Mouse (Mus musculus): ENCODE results near the gene Ptprk. TPM values are rescaled to one million over a fixed set of nuclear protein-coding genes. Genes with fewer than 3 reads are reported as not detected.

The Ptprk gene
- polyA plus RNA-seq, 1 experiment from 2014 or later, result 7.1 TPM

- Histone ChIP-seq H3K4me3 (no peak overlapping the region), H3K9me3 (replicated peaks) (no peaks in the 10 kb centered on the region), H3K36me3 (no peaks in the 10 kb centered on the region), H3K27me3 (replicated peaks) (no peaks in the 10 kb centered on the region), H3K9ac (no peak overlapping the region), H3K4me1 (no peaks in the 10 kb centered on the region), H3K4me2 (no peak overlapping the region), H3K27ac (no peak overlapping the region)
- 65% methylated on average over 2 of the region's 2 CpGs for WGBS (ENCODE audit: insufficient replicate concordance)
- ATAC-seq, result no peak
Observed at GRCm38 (mm10) chr10:28083183-28083582, 8.6 kb downstream of the Ptprk start.

- no peak for ATAC-seq
- WGBS (ENCODE audit: insufficient replicate concordance), result 56% methylated on average over 1 of the region's 1 CpGs
- no peak overlapping the region for H3K27ac ChIP-seq
- H3K36me3 ChIP-seq, result no peaks in the 10 kb centered on the region
- H3K4me3 ChIP-seq, result no peak overlapping the region
- H3K4me1 ChIP-seq, result no peaks in the 10 kb centered on the region
- no peaks in the 10 kb centered on the region for H3K9me3 ChIP-seq (replicated peaks)
- H3K27me3 ChIP-seq (replicated peaks), result no peaks in the 10 kb centered on the region
- no peak overlapping the region for H3K4me2 ChIP-seq
- no peak overlapping the region for H3K9ac ChIP-seq
Observed at GRCm38 (mm10) chr10:28083625-28084024, 9.0 kb downstream of the Ptprk start.

GRCm38 (mm10) chr10:28087341-28087740 lies 12.7 kb downstream of the Ptprk start:
- Histone ChIP-seq H3K4me2 (no peak overlapping the region), H3K9me3 (replicated peaks) (no peaks in the 10 kb centered on the region), H3K27ac (no peak overlapping the region), H3K36me3 (no peaks in the 10 kb centered on the region), H3K4me1 (no peaks in the 10 kb centered on the region), H3K4me3 (no peak overlapping the region), H3K9ac (no peak overlapping the region), H3K27me3 (replicated peaks) (no peaks in the 10 kb centered on the region)
- 65% methylated on average over 6 of the region's 6 CpGs for WGBS (ENCODE audit: insufficient replicate concordance)
- no peak for ATAC-seq

GRCm38 (mm10) chr10:28087749-28088148 lies 13.1 kb downstream of the Ptprk start:
- WGBS (ENCODE audit: insufficient replicate concordance), result 69% methylated on average over 3 of the region's 3 CpGs
- no peaks in the 10 kb centered on the region for H3K4me1 ChIP-seq
- no peak overlapping the region for H3K4me3 ChIP-seq
- no peaks in the 10 kb centered on the region for H3K36me3 ChIP-seq
- H3K4me2 ChIP-seq, result no peak overlapping the region
- H3K9ac ChIP-seq, result no peak overlapping the region
- H3K9me3 ChIP-seq (replicated peaks), result no peaks in the 10 kb centered on the region
- H3K27me3 ChIP-seq (replicated peaks), result no peaks in the 10 kb centered on the region
- no peak overlapping the region for H3K27ac ChIP-seq
- no peak for ATAC-seq

- Histone ChIP-seq H3K4me3 (no peak overlapping the region), H3K9ac (no peak overlapping the region), H3K4me2 (no peak overlapping the region), H3K9me3 (replicated peaks) (no peaks in the 10 kb centered on the region), H3K27ac (no peak overlapping the region), H3K27me3 (replicated peaks) (no peaks in the 10 kb centered on the region), H3K36me3 (no peaks in the 10 kb centered on the region), H3K4me1 (no peaks in the 10 kb centered on the region)
- no peak for ATAC-seq
Observed at GRCm38 (mm10) chr10:28096007-28096406, 21.4 kb downstream of the Ptprk start.

- Histone ChIP-seq H3K36me3 (no peaks in the 10 kb centered on the region), H3K27me3 (replicated peaks) (no peaks in the 10 kb centered on the region), H3K9me3 (replicated peaks) (no peaks in the 10 kb centered on the region), H3K4me3 (no peak overlapping the region), H3K4me1 (no peaks in the 10 kb centered on the region), H3K4me2 (no peak overlapping the region), H3K27ac (no peak overlapping the region), H3K9ac (no peak overlapping the region)
- WGBS (ENCODE audit: insufficient replicate concordance), result 56% methylated on average over 7 of the region's 7 CpGs
- no peak for ATAC-seq
Observed at GRCm38 (mm10) chr10:28097637-28098036, 23.0 kb downstream of the Ptprk start.

GRCm38 (mm10) chr10:28098923-28099322 lies 24.3 kb downstream of the Ptprk start:
- Histone ChIP-seq H3K9me3 (replicated peaks) (no peaks in the 10 kb centered on the region), H3K9ac (no peak overlapping the region), H3K27me3 (replicated peaks) (no peaks in the 10 kb centered on the region), H3K4me2 (no peak overlapping the region), H3K4me3 (no peak overlapping the region), H3K27ac (no peak overlapping the region), H3K4me1 (no peaks in the 10 kb centered on the region), H3K36me3 (no peaks in the 10 kb centered on the region)
- ATAC-seq, result no peak
- 58% methylated on average over 2 of the region's 2 CpGs for WGBS (ENCODE audit: insufficient replicate concordance)

- ATAC-seq, result no peak
- H3K9ac ChIP-seq, result no peak overlapping the region
- no peaks in the 10 kb centered on the region for H3K27me3 ChIP-seq (replicated peaks)
- H3K27ac ChIP-seq, result no peak overlapping the region
- H3K4me3 ChIP-seq, result no peak overlapping the region
- H3K9me3 ChIP-seq (replicated peaks), result no peaks in the 10 kb centered on the region
- WGBS (ENCODE audit: insufficient replicate concordance), result 77% methylated on average over 4 of the region's 4 CpGs
- no peak overlapping the region for H3K4me2 ChIP-seq
- no peaks in the 10 kb centered on the region for H3K4me1 ChIP-seq
- no peaks in the 10 kb centered on the region for H3K36me3 ChIP-seq
Observed at GRCm38 (mm10) chr10:28103406-28103906, 28.8 kb downstream of the Ptprk start.

- no peaks in the 10 kb centered on the region for H3K36me3 ChIP-seq
- WGBS (ENCODE audit: insufficient replicate concordance), result 60% methylated on average over 2 of the region's 2 CpGs
- no peaks in the 10 kb centered on the region for H3K27me3 ChIP-seq (replicated peaks)
- H3K4me3 ChIP-seq, result no peak overlapping the region
- H3K9me3 ChIP-seq (replicated peaks), result no peaks in the 10 kb centered on the region
- H3K4me1 ChIP-seq, result no peaks in the 10 kb centered on the region
- H3K9ac ChIP-seq, result no peak overlapping the region
- H3K27ac ChIP-seq, result no peak overlapping the region
- ATAC-seq, result no peak
- no peak overlapping the region for H3K4me2 ChIP-seq
Observed at GRCm38 (mm10) chr10:28103924-28104323, 29.3 kb downstream of the Ptprk start.

- H3K4me1 ChIP-seq, result no peaks in the 10 kb centered on the region
- no peak overlapping the region for H3K27ac ChIP-seq
- no peaks in the 10 kb centered on the region for H3K36me3 ChIP-seq
- WGBS (ENCODE audit: insufficient replicate concordance), result 76% methylated on average over 6 of the region's 6 CpGs
- ATAC-seq, result peak; percentile 63; the same call in 1 of the 2 replicates
- no peak overlapping the region for H3K4me2 ChIP-seq
- no peak overlapping the region for H3K9ac ChIP-seq
- no peak overlapping the region for H3K4me3 ChIP-seq
- H3K27me3 ChIP-seq (replicated peaks), result no peaks in the 10 kb centered on the region
- no peaks in the 10 kb centered on the region for H3K9me3 ChIP-seq (replicated peaks)
Observed at GRCm38 (mm10) chr10:28105247-28105646, 30.6 kb downstream of the Ptprk start.

GRCm38 (mm10) chr10:28112826-28113589 lies 38.4 kb downstream of the Ptprk start:
- H3K27ac ChIP-seq, result no peak overlapping the region
- WGBS (ENCODE audit: insufficient replicate concordance), result 55% methylated on average over 8 of the region's 8 CpGs
- H3K9me3 ChIP-seq (replicated peaks), result no peaks in the 10 kb centered on the region
- H3K4me1 ChIP-seq, result no peaks in the 10 kb centered on the region
- H3K9ac ChIP-seq, result no peak overlapping the region
- no peak for ATAC-seq
- H3K27me3 ChIP-seq (replicated peaks), result no peaks in the 10 kb centered on the region
- H3K4me3 ChIP-seq, result no peak overlapping the region
- no peak overlapping the region for H3K4me2 ChIP-seq
- no peaks in the 10 kb centered on the region for H3K36me3 ChIP-seq

- WGBS (ENCODE audit: insufficient replicate concordance), result 41% methylated on average over 3 of the region's 3 CpGs
- Histone ChIP-seq H3K4me2 (no peak overlapping the region), H3K4me1 (no peaks in the 10 kb centered on the region)
Observed at GRCm38 (mm10) chr10:28113879-28114278, 39.3 kb downstream of the Ptprk start.

GRCm38 (mm10) chr10:28116982-28117381 lies 42.4 kb downstream of the Ptprk start:
- Histone ChIP-seq H3K36me3 (no peaks in the 10 kb centered on the region), H3K27ac (no peak overlapping the region), H3K9ac (no peak overlapping the region), H3K9me3 (replicated peaks) (no peaks in the 10 kb centered on the region), H3K4me2 (no peak overlapping the region), H3K4me1 (no peaks in the 10 kb centered on the region), H3K4me3 (no peak overlapping the region), H3K27me3 (replicated peaks) (no peaks in the 10 kb centered on the region)
- ATAC-seq, result no peak

More at GRCm38 (mm10) chr10:28113879-28114278, 39.3 kb downstream of the Ptprk start:
- H3K4me3 ChIP-seq, result no peak overlapping the region
- H3K9ac ChIP-seq, result no peak overlapping the region
- no peaks in the 10 kb centered on the region for H3K27me3 ChIP-seq (replicated peaks)
- H3K9me3 ChIP-seq (replicated peaks), result no peaks in the 10 kb centered on the region
- H3K27ac ChIP-seq, result no peak overlapping the region
- no peak for ATAC-seq
- no peaks in the 10 kb centered on the region for H3K36me3 ChIP-seq

Data from liver, embryonic 12.5 days (tissue).